Mouse (Mus musculus) layer of hippocampus, adult 6 months (tissue): Measurements from ENCODE around the gene Atp4a. TPM values are rescaled to one million over a fixed set of nuclear protein-coding genes. Genes with fewer than 3 reads are reported as not detected.

Source experiments
- long read RNA-seq, 2 experiments: library from polyadenylated mRNA; unstranded; transcript quantifications; one replicate each; pipeline ENCODE4 v2.0.0; 2019 to 2020
- polyA plus RNA-seq: library from polyadenylated mRNA; unstranded; fragments of <200 nt; fragmentation: Nextera tagmentation; gene quantifications from 2 replicates; pipeline ENCODE4 v1.2.3, GENCODE M21; 2021

Gene Atp4a
- polyA plus RNA-seq, result 1.1 and 1.2 TPM in 2 replicates
- long read RNA-seq, experiment 1, partial matches to known transcripts, result 0 of 2 reads
- long read RNA-seq, experiment 1, other reads (novel, unspliced or antisense), result 2 of 2 reads
- long read RNA-seq, experiment 2, partial matches to known transcripts, result 2 of 3 reads
- long read RNA-seq, experiment 2, other reads (novel, unspliced or antisense), result 1 of 3 reads

GRCm38 (mm10) chr7:30711942-30712341 lies at the start of gene Atp4a:
Gene Atp4a (plus strand): TSS chr7:30712209.

GRCm38 (mm10) chr7:30664529-30665200 lies 47.3 kb upstream of the Atp4a start, which contains the start of gene Haus5:
Gene Haus5 (minus strand): TSS chr7:30664994.

GRCm38 (mm10) chr7:30671480-30671879 lies 40.5 kb upstream of the Atp4a start, which contains the start of gene Pmis2:
Gene Pmis2 (minus strand): TSS chr7:30671605.

GRCm38 (mm10) chr7:30698589-30698988 lies 13.4 kb upstream of the Atp4a start, which contains the start of gene 2200002J24Rik:
Gene 2200002J24Rik (plus strand): TSS chr7:30698926.

GRCm38 (mm10) chr7:30729396-30730063 lies 17.5 kb downstream of the Atp4a start, which contains the start of gene Tmem147:
Gene Tmem147 (minus strand): TSS chr7:30729540.

GRCm38 (mm10) chr7:30743617-30744016 lies 31.6 kb downstream of the Atp4a start, which contains the start of gene Gapdhs:
Gene Gapdhs (minus strand): TSS chr7:30743681.

GRCm38 (mm10) chr7:30751086-30751669 lies 39.2 kb downstream of the Atp4a start, which contains the start of gene Sbsn:
Gene Sbsn (plus strand): TSS chr7:30751471.

GRCm38 (mm10) chr7:30763456-30763855 lies 51.4 kb downstream of the Atp4a start, which contains the start of gene Dmkn:
Gene Dmkn (plus strand): TSS chr7:30763756.

Other genes with a start within 250 kb of the Atp4a start
- gene Prodh2, start 218.6 kb upstream of the Atp4a start, polyA plus RNA-seq, result not detected in 2 replicates
- gene Arhgap33, start 177.1 kb upstream of the Atp4a start, polyA plus RNA-seq, result 43.0 and 61.1 TPM in 2 replicates
- 6.1 and 6.3 TPM in 2 replicates for gene Hspb6, start 160.0 kb upstream of the Atp4a start, polyA plus RNA-seq
- gene Proser3, start 159.9 kb upstream of the Atp4a start, polyA plus RNA-seq, result 1.2 and 4.0 TPM in 2 replicates
- gene Lin37, start 152.4 kb upstream of the Atp4a start, polyA plus RNA-seq, result 65.8 and 69.9 TPM in 2 replicates
- gene U2af1l4, start 148.9 kb upstream of the Atp4a start, polyA plus RNA-seq, result 122 and 127 TPM in 2 replicates
- gene Gm49396, start 148.9 kb upstream of the Atp4a start, polyA plus RNA-seq, result 0.33 and 0.40 TPM in 2 replicates
- 190 and 201 TPM in 2 replicates for gene Psenen, start 148.6 kb upstream of the Atp4a start, polyA plus RNA-seq
- 0.46 and 0.69 TPM in 2 replicates for gene Igflr1, start 146.8 kb upstream of the Atp4a start, polyA plus RNA-seq
- 1.4 and 3.8 TPM in 2 replicates for gene Kmt2b, start 123.5 kb upstream of the Atp4a start, polyA plus RNA-seq
- gene Zbtb32, start 113.3 kb upstream of the Atp4a start, polyA plus RNA-seq, result 0.23 and 0.30 TPM in 2 replicates
- not detected in 2 replicates for gene Upk1a, start 99.4 kb upstream of the Atp4a start, polyA plus RNA-seq
- 2,257 and 2,565 TPM in 2 replicates for gene Cox6b1, start 86.1 kb upstream of the Atp4a start, polyA plus RNA-seq
- not detected in 2 replicates for gene Etv2, start 76.4 kb upstream of the Atp4a start, polyA plus RNA-seq
- gene Rbm42, start 61.9 kb upstream of the Atp4a start, polyA plus RNA-seq, result 136 and 146 TPM in 2 replicates
- 3.7 and 4.0 TPM in 2 replicates for gene Haus5, start 47.2 kb upstream of the Atp4a start, polyA plus RNA-seq
- not detected in 2 replicates for gene Pmis2, start 40.6 kb upstream of the Atp4a start, polyA plus RNA-seq
- gene 2200002J24Rik, start 13.3 kb upstream of the Atp4a start, polyA plus RNA-seq, result not detected in 2 replicates
- gene Tmem147, start 17.3 kb downstream of the Atp4a start, polyA plus RNA-seq, result 194 and 230 TPM in 2 replicates
- not detected in 2 replicates for gene Gapdhs, start 31.5 kb downstream of the Atp4a start, polyA plus RNA-seq
- gene Sbsn, start 39.3 kb downstream of the Atp4a start, polyA plus RNA-seq, result 3.8 and 3.9 TPM in 2 replicates
- 2.9 and 4.1 TPM in 2 replicates for gene Dmkn, start 51.5 kb downstream of the Atp4a start, polyA plus RNA-seq
- not detected in 2 replicates for gene Krtdap, start 75.7 kb downstream of the Atp4a start, polyA plus RNA-seq
- gene Ffar2, start 111.6 kb downstream of the Atp4a start, polyA plus RNA-seq, result not detected in 2 replicates
- not detected in 2 replicates for gene Ffar3, start 144.0 kb downstream of the Atp4a start, polyA plus RNA-seq
- gene Ffar1, start 149.4 kb downstream of the Atp4a start, polyA plus RNA-seq, result not detected in 2 replicates
- gene Cd22, start 168.1 kb downstream of the Atp4a start, polyA plus RNA-seq, result 0.04 and 0.13 TPM in 2 replicates
- gene Mag, start 202.7 kb downstream of the Atp4a start, polyA plus RNA-seq, result 78.5 and 92.5 TPM in 2 replicates
- not detected in 2 replicates for gene Hamp2, start 212.5 kb downstream of the Atp4a start, polyA plus RNA-seq
- gene Hamp, start 231.8 kb downstream of the Atp4a start, polyA plus RNA-seq, result not detected in 2 replicates
- 13.1 and 13.9 TPM in 2 replicates for gene Usf2, start 244.6 kb downstream of the Atp4a start, polyA plus RNA-seq